Mouse (Mus musculus) urinary bladder, postnatal 14 days (tissue): ENCODE results near the gene Fgf7.

Experiments used
- DNase-seq: peaks from one replicate; pipeline ENCODE4 v3.0.0; 2021; ENCODE audit warnings: low spot score

The Fgf7 gene

GRCm38 (mm10) chr2:126034379-126035005, at the start of gene Fgf7:
Gene Fgf7 (plus strand): TSS chr2:126034658.
- DNase-seq, result peak; percentile 26

- no peak for DNase-seq
These were observed 32.2 kb upstream of the Fgf7 start for GRCm38 (mm10) chr2:126002291-126002690.

- DNase-seq, result peak; percentile 65
These were observed 28.4 kb upstream of the Fgf7 start for GRCm38 (mm10) chr2:126006088-126006487.

- DNase-seq, result no peak
These were observed 27.7 kb upstream of the Fgf7 start for GRCm38 (mm10) chr2:126006742-126007141.

- DNase-seq, result no peak
These were observed 19.3 kb upstream of the Fgf7 start for GRCm38 (mm10) chr2:126014989-126015710.

GRCm38 (mm10) chr2:126015763-126016473, 18.5 kb upstream of the Fgf7 start:
- no peak for DNase-seq

- DNase-seq, result peak; percentile 21
These were observed 3.1 kb upstream of the Fgf7 start for GRCm38 (mm10) chr2:126031186-126031900.

GRCm38 (mm10) chr2:126033114-126033972, 1.1 kb upstream of the Fgf7 start:
- DNase-seq, result peak; percentile 23

GRCm38 (mm10) chr2:126035013-126035770, 734 bp downstream of the Fgf7 start:
- no peak for DNase-seq

GRCm38 (mm10) chr2:126036121-126036520, 1.7 kb downstream of the Fgf7 start:
- no peak for DNase-seq

GRCm38 (mm10) chr2:126038221-126039000, 4.0 kb downstream of the Fgf7 start:
- no peak for DNase-seq

GRCm38 (mm10) chr2:126039414-126039891, 5.0 kb downstream of the Fgf7 start:
- no peak for DNase-seq

- no peak for DNase-seq
These were observed 6.2 kb downstream of the Fgf7 start for GRCm38 (mm10) chr2:126040651-126041050.

- DNase-seq, result no peak
These were observed 6.8 kb downstream of the Fgf7 start for GRCm38 (mm10) chr2:126041237-126041636.

GRCm38 (mm10) chr2:126042674-126043073, 8.2 kb downstream of the Fgf7 start:
- no peak for DNase-seq

- no peak for DNase-seq
These were observed 11.2 kb downstream of the Fgf7 start for GRCm38 (mm10) chr2:126045621-126046020.

- DNase-seq, result no peak
These were observed 18.5 kb downstream of the Fgf7 start for GRCm38 (mm10) chr2:126052749-126053557.

- no peak for DNase-seq
These were observed 19.2 kb downstream of the Fgf7 start for GRCm38 (mm10) chr2:126053657-126054056.

- no peak for DNase-seq
These were observed 26.1 kb downstream of the Fgf7 start for GRCm38 (mm10) chr2:126060595-126060994.
